Mouse (Mus musculus) spleen, postnatal 36 days (tissue): Measurements from ENCODE around the gene Shisal2a.
A peak's percentile ranks its signal among the peaks of the same experiment; 100 is the strongest.
"Not testable (repeated sequence)": the region's sequence is repeated elsewhere in the genome, so short reads cannot be mapped to it uniquely, and the experiment has no call there.

ENCODE experiments used
- DNase-seq, 2 experiments: peaks; one replicate each; pipeline ENCODE4 v3.0.0; 2022; ENCODE audit warnings: low spot score in 2 of 2, mixed read lengths in 1 of 2

The Shisal2a gene

DNA sequence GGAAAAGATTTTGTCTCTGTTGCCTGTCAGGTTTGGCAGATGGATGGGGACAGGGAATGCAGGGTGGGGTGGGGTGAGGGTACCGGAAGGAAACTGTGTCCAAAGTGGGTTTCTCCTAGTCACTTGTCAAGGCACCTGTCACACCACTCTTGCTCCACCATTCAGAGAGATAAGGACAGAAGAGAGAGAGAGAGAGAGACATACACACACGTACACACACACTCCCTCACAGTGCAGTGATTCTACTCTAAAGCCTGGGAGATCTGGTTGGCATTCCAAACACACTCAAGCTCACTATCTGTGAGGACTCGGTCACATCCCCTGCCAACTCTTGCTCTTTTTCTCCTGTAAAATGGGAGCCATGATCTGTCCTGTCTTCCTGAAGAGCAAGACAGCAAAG is 11.0 kb downstream of the Shisal2a start:
- no peak for DNase-seq

DNA sequence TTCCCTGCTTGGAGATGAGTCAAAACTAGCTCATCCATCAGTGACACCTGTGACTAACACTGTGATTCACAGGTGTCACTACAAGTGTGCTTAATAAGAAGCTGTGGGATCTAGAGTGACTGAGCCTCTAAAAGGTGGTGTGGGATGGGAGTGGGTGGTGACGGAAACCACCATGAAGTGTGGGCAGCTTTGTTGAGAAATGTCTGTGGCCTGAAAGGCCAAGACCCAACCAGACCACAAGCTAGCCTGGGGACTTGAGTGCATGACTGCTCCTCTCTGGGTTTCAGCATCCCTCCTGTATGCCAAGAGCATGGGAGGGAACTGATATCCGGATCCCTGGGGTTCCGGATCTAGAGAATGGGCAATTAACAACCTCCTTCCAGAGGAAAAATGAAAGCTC is 11.7 kb downstream of the Shisal2a start:
- no peak for DNase-seq

GRCm38 (mm10) chr4:108370409-108370808 is 12.7 kb downstream of the Shisal2a start:
- DNase-seq, result no peak

DNA sequence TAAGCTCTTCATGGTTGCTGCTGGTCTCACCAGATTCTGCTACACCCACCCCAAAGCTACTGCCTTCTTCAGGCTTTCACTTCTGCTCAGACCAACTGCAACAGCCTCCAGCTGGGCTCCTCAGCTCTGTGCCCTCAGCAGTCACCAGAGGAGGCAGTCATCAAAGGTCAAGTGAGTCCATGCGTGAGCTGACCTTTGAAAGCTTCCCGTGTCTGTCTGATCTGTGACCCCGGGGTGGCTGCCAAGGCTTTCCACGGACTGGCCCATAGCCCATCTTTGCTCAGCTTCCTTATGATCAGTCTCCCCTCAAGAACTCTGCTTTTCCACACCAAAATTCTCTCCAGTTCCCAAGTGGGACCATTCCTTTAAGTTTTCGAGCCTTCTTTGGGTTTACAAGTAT is 13.9 kb downstream of the Shisal2a start:
- DNase-seq, result peak; percentile 24 to 27

- DNase-seq, result no peak
These were observed 19.1 kb downstream of the Shisal2a start for GRCm38 (mm10) chr4:108364111-108364476.

- no peak for DNase-seq
These were observed 19.6 kb downstream of the Shisal2a start for GRCm38 (mm10) chr4:108363355-108364110.

GRCm38 (mm10) chr4:108362321-108363261 is 20.6 kb downstream of the Shisal2a start:
- DNase-seq, result no peak

DNA sequence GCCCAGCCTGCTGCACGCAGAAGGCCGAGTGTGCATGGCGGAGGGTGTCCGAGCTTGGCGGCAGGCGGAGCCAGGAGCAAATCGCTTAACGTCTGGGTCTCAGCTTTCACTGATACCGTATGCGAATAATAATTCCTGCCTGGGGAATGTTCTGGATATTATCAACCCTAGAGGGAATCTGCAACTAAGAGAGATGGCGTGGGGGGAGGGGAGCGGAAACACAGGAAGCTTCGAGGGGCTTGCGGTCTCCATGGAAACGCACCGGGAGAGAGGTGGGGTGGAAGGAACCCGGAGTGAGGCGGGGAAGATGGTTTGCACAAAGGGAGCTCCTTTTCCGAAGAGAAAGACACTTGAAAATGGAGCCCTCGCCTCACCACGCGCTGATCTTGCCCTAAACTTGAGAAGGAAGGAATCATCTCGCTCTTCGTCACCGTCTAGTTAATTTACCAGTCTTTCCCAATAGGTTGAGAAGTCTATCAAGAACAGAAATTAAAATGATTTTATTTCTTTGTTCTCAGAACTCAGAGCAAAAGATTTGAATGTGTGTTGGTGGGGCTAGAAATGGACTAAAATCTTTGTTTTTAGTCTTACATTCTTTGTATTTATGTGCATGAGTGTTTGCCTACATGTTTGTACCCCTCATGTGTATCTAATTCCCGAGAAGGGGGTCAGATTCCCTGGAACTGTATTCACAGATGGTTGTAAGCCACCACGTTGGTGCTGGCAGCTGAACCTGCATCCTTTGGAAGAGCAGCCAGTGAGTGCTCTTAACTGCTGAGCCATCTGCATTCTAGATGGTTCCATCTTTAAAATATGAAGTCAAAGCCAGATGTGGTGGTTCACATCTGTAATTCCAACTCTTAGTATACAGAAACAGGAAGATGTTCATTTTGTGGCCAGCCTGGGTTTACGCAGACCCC is 22.8 kb downstream of the Shisal2a start:
- no peak for DNase-seq

GRCm38 (mm10) chr4:108358498-108358897 is 24.7 kb downstream of the Shisal2a start:
- no peak for DNase-seq

DNA sequence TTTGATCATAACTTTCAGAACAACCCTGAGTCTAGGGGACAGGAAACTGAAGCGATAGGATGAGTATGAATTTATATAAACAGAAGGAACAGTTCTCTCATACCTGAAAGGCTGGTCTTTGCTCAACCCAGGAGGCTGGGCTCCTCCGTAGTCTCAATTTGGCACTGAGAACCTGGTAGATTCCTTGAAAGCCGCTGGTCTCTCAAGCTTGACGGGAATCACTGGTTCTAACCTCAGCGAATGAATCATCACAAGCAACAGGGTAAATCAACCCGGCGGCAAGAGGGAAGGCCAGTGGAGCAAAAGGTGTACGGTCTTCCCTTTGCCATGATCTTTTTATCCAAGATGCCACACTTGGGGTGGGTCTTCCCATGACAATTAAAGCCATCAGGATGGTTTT is 25.7 kb downstream of the Shisal2a start:
- DNase-seq, result no peak

GRCm38 (mm10) chr4:108353591-108353990 is 29.6 kb downstream of the Shisal2a start:
- not testable (repeated sequence) for DNase-seq

- no peak for DNase-seq
These were observed 32.3 kb downstream of the Shisal2a start for GRCm38 (mm10) chr4:108350819-108351218.

DNA sequence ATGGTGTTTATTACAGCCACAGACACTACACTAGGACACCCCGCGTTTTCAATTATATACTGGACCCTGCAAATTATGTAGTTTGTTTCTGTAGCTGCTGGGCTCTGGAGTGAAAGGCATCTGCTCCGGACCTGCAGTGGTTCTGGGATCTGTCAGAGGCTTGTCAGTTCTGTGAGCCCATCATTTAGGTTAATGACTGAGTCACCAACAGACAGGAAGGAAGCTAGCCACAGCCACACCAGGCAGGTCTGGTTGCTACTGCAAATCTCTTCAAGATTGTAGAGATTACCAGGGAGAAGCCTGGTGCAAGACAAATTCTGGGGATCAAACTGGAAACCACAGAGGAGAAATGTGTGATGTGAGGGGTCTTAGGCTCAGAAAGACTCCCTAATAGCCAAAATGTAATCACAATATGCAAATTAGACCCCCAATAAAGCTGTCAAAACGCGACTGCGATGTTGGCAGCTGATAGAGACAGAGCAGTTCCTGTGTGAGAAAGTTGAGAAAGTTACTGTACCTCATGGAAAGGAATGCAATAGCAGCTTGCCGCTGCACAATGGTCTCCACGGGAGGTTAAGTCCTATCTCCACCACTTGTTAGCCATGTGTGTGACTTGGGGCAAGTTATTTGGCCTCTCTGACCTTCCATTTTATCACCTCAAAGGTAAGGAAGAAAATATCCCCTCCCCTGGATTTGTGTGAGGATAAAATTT is 33.2 kb downstream of the Shisal2a start:
- no peak for DNase-seq

DNA sequence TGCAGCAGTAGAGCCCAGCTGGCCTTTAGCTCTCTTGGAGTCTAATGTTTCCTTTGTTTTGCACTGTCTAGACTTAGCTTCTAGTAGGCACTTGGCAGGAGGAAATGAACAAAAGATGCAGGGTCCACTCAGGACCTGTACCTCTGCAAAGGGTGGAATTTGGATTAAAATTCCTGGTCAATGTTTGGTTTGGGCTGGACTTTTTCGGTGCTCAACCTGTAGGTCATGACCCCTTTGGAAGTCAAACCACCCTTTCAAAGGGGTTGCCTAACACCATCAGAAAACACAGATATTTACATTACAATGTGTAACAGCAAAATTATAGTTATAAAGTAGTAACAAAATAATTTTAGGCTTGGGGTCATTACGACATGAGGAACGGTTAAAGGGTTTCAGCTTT is 34.1 kb downstream of the Shisal2a start:
- no peak for DNase-seq

- DNase-seq, result no peak
These were observed 34.8 kb downstream of the Shisal2a start for GRCm38 (mm10) chr4:108348256-108348875.

GRCm38 (mm10) chr4:108347111-108347510 is 36.0 kb downstream of the Shisal2a start:
- no peak for DNase-seq

GRCm38 (mm10) chr4:108345826-108346225 is 37.3 kb downstream of the Shisal2a start:
- DNase-seq, result no peak

- no peak for DNase-seq
These were observed 38.5 kb downstream of the Shisal2a start for GRCm38 (mm10) chr4:108344631-108345083.

GRCm38 (mm10) chr4:108339277-108339690 is 43.9 kb downstream of the Shisal2a start:
- peak; percentile 41 to 48 for DNase-seq

DNA sequence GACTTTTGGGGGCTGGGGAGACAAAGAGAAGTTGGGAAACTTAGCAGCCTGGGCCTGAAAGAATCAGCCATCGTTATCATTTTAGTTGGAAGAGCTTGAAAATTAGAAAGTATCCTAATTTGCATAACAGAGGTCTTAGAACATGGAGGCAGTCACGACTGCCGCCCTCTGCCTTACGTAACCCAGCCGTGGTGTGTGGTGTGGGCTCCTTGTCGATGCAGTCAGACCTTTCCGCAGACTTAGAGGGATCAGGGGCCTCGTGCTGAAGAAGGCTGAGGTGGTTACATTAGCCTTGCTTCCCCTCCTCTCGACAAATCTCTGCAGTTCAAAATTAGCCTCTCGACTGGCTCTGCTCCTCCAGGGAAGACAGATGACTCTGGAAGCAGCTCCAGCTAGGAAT is 44.3 kb downstream of the Shisal2a start:
- no peak for DNase-seq
